Mouse (Mus musculus): Measurements from ENCODE around the gene Gm39115.

DNA sequence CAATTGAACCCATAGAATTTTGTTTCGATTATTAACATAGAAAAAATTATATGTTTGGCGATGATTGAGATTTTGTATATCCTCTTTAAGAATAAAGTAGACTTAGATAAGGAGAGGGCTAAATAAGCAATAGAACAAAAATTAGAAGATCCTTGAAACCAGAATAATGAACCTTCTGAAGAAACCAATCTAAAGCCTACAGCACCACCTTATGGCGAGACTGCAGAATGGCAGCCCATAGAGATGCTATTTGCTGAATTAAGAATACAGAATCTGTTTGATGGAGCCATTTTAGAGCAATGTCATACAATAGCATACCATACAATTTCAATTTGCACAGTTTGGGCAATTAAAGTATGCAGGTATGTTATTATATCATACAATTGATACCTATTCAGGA is 34.0 kb upstream of the Gm39115 start:
- TF ChIP-seq TBP (conservative IDR thresholded peaks at IDR 0.05; ENCODE audit: low read depth, low read length) (no peak), CTCF (conservative IDR thresholded peaks at IDR 0.05 in 1 of 2, IDR thresholded peaks at IDR 0.05 in 1 of 2; ENCODE audit: low read depth in 2 of 2, low read length in 2 of 2) (peak; percentile 62 to 88), ZNF384 (IDR thresholded peaks at IDR 0.05; ENCODE audit: low read depth, low read length) (no peak), TCF12 (IDR thresholded peaks at IDR 0.05; ENCODE audit: low read depth, low read length) (no peak), USF1 (IDR thresholded peaks at IDR 0.05; ENCODE audit: low read depth, low read length) (no peak), NRF1 (IDR thresholded peaks at IDR 0.05; ENCODE audit: low read depth, low read length) (no peak), EP300 (IDR thresholded peaks at IDR 0.05; ENCODE audit: low read length) (no peak), ZMIZ1 (IDR thresholded peaks at IDR 0.05; ENCODE audit: low read depth, low read length) (no peak), HCFC1 (IDR thresholded peaks at IDR 0.05; ENCODE audit: low read depth, low read length) (no peak)
